Mouse (Mus musculus): ENCODE results near the gene Sorl1.

Gene Sorl1

DNA sequence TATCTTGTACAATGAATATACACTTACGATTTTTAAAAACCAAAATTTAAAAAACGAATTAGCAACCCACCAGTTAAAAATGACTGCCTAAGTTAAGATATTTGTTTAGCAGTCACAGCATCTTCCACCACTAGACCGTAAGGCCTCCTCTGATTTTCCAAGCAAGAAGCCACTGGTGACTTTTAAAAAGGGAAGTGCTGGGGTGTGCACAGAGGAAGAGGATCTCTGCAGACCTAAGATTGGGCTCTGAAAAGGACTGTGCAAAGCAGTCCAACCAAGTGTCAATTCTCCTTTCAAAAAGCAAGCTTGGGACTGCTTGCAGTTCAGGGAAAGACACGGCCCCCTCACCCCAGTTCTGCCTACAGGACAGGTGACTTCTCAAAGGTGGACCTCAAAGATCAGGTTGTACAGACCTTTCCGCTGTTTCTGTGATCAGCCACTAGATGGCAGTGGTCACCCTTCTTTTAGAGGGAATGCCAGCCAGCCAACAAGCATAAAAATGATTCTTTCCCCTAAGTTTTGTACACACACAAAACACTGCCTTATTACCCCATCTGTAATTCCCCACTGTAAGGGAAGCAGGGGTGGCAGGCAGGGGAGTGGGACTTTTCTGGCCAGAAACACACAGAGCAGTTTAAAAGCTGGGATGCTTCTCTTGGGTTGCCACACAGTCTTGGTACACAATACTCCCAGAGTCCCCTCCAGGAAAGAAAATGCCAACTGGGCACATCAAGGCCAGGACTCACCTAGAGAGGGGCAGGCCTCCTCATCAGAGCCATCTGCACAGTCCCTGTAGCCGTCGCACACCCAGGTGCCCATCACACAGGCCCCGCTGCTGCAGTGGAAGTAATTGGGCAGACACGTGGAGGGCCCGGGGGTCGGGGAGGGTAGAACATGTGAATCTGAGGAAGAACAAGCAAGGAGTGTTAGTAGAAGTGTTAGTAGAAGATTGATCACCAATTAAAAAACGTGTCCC, 124.3 kb downstream of the Sorl1 start:
- no peak for DNase-seq

DNA sequence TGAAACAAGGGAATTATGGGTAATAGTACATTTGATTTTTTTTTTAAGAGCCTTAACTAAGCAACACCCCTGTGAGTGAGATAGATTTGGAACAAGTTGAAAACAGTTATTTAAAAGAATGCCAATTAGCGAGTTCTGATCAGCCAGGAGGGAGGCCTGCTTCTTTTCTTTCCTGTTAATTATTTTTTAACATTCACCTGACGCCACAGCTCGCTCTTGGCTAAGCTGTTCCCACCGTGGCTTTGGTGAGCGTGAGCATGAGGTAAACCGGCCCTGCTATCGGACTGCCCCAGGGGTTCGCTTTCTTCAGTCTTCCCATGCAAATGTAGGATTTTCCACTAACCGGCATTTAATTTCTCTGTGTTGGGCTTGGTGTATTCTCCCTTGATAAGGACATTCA, 128.8 kb downstream of the Sorl1 start:
- no peak for DNase-seq

DNA sequence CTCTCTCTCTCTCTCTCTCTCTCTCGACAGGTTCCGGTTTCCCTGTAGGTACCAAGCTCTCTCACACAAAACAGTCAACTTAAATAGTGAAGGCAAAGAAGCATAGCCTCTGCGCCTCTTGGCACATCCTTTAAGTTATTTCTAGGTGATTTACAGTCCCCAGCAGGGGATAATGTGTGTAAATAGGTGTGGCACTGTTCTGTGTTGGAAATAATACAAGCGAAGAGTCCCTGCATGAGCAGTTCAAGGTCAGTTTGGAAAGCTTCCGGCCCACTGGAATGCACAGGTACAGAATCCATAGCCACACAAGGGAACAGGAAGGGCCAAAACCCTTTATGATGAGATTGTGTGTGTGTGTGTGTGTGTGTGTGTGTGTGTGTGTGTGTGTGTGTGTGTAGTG, 130.3 kb downstream of the Sorl1 start:
- DNase-seq: no peak

DNA sequence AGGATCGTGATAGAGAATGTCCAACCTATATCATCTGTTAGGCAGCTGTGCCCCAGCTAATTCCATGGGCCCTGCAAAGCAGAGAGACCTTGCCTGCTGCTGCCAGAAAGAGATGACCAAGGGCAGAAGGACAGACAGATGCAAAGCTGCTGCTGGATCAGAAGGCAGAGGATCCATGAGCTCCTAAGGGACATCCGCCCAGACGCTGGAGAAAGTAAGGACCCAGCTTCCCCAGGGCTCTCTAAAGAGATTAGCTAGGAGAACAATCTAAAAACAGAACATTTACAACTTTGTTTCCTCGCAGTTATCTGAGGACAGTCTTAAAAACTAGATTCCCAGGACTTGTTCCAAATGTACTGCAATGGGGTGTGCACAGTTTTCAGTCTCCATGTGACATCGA, 131.3 kb downstream of the Sorl1 start:
- DNase-seq: no peak

DNA sequence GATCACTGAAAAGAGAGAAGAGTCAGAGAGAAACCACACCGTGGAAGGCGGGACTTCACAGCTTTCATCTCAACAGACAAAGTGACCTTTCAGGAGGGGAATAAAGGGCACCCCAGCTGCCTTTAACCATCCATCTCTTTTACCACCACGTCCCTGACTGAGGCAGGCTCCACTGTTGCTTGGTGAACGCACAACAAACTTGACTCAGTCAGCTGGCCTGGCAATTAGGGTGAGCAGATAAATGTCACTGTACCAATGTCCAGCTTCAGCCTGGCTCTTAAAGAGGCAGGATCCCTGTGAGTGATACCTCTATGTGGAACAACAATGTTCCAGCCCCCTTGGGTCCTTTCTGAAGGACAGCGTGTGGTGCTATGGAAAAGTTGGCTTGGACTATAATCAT, 138.5 kb downstream of the Sorl1 start:
- DNase-seq: no peak

DNA sequence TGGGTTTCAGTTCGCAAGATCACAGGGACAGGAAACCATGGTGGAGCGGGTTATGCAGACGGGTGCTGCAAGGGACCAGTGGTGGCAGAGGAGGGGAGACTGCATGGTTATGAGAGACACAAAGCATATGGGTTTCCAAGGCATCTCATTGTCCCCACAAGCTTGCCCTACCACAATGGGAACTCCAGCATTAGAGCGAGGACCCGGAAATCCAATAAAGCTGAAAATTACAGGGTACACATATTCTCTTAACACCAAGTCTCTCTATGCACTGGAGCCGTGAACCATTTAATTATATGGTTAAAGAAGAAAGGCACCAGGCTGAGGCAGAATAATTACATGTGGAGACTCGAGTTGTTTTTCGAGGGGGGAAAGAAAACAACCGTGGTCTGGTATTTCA, 139.0 kb downstream of the Sorl1 start:
- no peak for DNase-seq

DNA sequence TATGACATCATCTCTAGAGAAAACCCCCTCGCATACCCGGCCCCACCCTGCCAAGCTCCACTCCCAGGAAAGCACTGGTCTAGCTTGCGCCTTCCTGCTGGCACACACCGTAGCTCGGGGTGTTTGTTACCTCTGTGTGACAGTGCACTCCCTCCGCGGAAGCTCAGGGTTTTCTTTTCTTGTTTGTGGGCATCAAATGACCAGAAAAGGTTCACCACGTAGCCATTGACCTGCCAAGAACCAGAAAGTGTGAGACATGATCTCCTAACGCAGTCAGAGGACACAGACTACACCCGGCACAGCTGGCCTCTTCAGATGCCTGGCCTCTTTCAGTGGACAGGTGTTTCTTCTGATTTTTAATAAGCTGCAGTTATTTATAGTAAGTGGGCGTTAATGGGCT, 139.8 kb downstream of the Sorl1 start:
- DNase-seq: no peak

DNA sequence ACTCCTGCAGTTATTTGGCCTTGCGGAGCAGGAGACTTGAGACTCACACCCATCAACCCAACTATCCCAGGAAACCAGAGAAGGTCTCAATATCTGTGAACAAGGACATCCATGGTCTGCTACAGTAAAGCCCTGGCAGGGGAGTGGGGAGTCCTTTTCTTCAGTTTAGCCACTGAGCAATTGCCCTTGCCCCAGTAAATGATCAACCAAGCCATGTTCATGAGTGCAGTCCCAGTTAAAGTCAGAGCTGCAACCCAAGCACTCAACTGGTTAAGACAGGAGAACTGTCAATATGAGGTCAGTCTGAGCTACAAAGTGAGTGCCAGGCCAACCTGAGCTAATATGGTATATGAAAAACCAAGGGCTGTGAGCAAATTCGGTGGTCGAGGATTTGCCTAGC, 140.8 kb downstream of the Sorl1 start:
- DNase-seq: no peak

DNA sequence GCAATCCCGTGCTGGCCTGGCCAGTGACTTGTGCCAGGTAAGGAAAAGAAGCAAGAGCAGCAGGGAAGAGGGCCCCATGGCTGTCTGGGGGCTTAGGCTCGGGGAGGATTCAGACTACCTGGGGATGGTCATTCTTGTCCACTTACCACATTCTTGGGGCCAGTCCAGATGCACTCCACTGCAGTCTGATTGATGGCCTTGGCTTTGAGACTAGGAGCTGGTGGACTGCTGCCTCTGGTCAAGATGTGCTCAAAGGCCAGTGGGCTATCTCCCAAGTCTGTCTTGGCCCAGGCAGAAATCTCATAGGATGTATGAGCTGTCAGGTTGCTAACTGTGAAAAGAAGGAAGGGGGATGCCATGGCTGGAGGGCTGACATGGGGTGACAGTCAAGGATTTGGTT, 141.3 kb downstream of the Sorl1 start:
- no peak for DNase-seq

DNA sequence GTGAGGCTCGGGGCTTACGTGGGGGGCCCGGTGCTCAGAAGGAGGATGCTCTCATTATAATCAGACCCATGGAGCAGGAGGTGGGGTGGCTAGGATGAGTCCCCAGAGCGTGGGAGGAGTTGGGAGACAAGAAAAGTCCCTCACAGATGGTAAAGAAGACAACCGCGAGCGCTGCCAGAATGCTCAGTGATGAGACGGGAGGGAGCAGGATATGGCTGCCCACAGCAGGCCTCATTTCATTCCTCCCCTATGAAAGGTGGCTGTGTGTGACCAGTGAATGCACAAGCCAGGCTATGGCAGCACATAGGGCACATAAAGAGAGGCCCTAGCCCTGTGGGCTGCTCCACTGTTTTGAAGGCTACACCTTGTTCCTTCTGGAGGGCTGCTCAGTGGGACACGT, 142.1 kb downstream of the Sorl1 start:
- DNase-seq: peak; percentile 84

DNA sequence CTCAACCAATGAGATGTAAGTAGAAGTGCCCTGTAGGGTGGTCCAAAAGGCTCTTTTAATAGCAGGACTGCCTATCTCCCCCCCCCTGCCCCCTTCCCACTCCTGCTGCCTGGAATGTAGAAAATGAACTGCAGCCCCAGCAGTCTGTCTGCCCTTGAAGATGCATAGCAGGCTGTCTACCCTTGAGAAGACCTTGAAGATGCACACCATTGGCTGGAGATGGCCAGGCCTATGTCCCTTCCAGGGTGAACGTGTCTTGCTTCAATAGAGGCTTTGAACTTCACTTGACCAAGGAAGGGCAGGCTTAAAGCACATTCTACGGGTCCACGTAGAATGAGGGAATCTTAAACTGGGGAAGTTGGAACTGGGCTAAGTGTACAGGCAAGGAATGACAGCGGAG, 142.8 kb downstream of the Sorl1 start:
- DNase-seq: no peak

DNA sequence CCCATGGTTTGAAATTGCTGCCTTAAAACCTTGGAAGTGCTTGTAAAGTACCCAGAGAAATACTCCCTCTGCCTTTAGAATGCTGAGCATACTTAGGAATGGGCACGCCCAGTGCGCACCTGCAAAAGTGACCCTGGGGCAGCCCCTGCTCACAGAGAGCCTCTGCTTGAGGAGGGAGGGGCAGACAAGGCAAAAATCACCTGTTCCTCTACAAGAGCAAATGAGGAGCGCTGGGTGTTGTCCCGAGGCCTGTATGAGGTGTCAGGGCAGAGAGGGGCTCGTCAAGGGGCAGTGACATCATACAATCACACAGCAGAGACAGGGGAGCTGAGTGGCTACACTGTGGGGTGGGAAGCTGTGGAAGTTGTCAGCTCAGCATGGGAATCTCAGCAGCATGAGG, 143.3 kb downstream of the Sorl1 start:
- no peak for DNase-seq

DNA sequence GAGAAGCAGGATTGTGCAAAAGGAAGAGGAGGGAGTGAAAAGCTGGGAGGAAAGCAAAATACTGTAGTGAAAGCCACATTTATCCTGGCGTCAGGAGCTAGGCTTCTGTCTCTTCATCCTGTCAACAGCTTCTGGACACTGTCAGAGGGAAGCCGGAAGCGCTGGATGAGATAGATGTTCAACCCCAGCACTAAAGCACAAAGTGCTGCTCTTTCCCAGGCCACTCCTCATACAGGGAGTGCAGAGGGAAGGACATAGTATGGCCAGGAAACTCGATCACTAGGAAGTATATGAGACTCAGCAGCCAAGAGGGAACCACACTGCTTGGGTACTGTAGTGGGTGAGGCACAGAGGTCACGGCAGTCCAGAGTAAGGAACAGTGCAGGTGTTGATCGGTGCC, 145.7 kb downstream of the Sorl1 start:
- no peak for DNase-seq

DNA sequence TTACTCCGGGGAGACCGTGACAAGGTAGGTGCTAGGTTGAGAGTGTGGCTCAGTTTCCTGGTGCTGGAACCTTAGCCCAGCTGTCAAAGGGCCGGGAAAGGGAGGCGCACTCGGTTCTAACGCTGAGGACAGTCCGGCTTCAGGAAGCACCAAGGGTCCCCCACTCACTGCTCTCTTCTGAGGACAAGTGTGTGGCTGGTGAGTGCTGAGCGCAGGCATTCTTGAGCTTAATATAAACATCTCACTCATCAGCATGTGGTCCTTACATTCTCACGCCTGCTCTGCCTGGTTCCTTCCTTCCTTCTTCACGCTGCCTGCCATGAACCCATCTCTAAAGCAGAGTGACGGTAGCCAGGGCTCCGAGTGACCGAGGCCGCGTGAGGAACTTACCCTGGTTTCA, 148.1 kb downstream of the Sorl1 start:
- DNase-seq: no peak

DNA sequence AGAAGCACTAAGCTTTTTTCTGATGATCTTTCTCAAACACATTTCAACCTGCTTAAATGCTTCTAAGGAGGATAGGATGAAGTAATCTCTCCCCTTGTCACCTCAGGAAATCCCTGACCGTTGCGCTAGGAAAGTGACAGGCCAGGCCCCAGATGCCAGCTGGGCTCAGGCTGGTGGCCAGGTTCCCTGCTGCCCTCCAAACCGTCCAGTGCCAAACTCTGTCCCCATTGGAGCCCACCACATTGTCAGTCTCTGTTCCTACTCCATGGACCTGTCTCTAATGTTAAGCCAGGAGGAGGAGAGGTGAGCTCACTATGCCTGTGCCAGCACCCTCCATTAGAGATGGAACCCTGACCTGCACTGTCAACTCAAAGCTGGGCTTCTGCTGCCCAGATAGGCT, 149.4 kb downstream of the Sorl1 start:
- no peak for DNase-seq

DNA sequence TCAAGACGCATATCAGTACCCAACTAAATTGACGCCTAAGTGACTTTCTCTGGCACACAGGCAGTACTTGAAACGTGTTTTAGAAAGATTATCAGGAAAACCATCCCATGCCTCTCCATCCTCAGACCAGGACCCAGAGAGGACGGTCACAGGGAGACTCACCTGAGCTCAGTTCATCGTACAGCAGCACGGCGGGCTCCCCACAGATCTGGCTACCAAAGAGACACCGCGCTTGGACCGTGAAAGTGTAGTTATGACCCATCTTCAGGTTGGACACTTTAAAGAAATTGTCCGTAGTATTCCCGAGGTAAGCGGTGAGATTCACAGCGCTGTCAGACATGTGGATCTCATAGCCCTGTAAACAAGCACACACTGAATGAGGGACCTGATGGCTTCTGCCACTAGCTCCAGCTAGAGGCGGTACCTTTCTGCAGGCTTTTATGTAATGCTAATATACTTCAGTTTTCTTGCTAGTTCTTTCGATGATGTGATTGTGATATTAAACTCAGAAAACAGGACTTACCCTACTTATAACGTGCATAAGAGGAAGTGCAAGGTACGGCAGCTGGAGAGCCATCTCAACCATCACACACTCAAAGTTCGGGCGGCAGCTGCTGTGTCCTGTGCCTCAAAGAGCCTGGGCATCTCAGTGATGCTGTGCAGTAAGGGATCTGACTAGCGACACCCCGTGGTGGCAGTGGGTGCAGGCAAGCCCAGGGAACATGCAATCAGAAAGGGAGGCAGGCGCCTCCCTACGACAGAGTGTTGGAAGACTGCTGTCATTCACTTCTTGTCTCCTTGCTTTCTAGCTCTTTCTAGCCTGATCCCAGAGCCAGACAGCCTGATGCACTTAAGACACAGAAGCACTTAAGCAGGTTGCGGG, 150.1 kb downstream of the Sorl1 start:
- DNase-seq: peak; percentile 88

DNA sequence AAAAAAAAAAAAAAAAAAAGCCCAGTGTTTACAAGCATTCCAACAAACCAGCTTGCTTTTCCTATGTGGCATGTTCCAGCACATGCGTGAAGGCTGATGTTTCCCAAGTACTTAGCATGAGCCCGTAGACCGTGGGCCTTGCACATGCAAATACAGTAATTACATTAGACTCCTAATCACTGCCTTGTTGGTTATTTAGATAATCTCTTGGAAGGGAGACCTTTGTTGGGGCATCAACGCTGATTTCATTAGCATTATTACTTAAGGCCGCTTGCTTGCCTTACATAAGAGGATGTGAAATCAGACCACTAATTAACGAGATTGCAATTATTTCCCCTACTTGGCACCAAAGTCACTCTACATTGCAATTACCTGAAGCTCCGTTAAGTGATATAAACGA, 154.1 kb downstream of the Sorl1 start:
- DNase-seq: no peak

DNA sequence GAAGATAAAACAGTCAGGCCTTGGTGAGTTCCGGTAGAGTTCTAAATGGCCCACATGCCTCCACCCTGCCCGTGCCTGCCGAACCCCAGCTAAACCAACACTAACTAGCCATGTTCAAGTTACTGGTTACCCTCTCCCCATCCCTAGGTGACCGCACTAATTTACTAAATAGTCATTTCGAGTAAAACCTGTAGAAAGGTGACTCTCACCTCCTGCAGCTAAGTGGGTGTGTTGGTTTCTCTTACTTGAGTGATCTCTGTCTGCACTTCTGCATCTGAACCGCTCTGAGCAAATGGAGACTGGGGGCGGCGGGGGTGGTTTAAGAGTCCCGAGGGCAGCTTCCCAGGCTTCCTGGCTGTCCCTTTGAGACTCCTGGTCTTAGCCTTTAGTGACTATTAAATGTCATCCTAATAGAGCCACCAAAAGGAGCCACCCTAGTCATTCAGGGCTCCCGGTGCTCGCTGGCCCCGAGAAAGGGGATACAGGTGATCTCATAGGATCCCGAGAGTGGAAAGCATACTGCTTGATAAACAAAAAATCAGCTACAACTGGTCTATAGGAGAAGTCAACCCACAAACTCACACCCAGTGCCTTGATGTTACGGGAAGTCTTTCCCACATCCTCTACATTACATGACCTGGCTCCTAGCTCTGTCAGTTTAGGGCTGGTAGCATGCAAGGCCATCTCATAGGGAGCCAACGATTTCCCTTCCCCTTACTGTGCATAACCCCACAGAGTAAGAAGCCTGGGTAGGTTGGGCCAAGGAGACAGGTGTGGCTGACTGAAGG, 155.2 kb downstream of the Sorl1 start:
- no peak for DNase-seq

DNA sequence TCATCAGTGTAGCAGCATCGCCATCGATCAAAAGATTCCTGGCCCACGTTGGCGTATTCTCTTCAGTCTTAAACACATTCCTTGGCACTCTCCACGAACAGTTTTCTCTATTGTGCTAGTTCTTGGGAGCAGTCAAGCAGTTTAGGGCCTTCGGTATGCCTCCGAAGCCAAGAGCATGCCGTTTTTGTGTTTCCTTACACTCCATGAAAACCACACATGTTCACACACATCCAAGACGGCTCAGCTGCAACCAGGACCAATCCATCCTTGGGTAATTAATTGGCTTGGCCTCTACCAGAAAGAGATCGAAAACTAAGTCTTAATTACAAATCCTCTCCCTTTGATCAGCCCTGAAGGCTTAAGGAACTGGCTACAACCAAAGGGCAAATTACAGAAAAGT, 162.8 kb downstream of the Sorl1 start:
- DNase-seq: no peak

DNA sequence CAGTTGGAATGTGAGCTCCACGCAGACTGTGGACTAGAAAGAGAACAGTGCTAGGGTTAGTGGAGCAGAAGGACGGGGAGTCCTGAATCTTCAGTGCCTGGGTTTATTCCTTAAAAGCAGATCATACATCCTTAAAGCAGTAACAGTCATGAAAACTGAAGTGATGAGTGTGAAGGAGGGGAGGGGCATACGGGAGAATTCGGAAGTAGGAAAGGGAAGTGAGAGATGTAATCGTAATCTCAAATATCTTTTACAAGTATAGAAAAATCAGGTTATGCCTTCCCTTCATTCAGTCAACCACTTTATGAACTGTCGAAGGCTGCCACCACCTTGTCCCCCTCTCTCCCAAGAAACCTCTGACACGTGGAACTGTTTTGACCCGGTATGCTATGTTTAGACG, 165.8 kb downstream of the Sorl1 start:
- DNase-seq: no peak

DNA sequence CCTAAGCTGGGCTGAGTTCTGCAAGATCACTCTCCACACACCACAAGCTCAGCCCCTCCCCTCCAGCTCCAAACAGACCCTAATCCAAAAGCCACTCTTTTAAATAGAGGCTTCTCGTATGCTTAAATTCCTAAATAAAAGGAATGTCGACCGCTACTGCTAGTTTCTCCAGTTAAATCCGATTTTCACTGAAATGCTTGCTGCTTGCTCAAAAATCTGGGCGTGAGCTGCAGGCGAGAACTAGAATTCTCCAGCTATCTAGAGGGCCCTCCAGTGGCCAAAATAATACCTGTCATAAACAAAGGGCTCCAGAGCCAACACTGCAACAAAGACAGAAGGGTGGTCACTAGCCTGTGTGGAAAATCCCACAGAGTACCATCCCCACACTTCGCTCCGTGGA, 170.6 kb downstream of the Sorl1 start:
- DNase-seq: peak; percentile 77

DNA sequence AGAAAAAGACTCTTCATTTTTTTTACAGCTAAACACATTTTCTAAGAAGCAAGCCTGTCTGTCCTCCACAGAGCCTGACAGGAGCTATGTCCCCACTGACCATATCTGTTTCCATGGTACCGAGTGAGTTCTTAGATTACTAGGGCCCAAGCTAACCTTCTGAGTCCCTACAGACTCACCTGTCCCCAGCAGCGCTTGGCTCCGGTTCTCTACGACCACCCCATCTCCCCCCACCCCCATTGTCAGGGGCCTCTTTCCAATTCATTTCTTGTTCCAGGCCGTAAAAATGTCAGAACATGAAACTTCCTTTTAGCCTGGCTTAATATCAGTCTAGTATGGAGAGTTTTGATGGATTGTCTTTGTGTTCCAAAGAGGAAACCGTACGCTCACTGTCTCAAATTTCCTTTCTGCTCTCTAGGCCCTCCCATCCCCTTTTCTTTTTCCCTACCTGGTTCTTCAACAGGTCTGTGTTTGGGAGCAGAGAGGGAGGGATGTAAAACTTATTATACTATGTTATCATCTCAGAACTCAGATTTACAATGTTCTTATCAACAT, 171.4 kb downstream of the Sorl1 start:
- DNase-seq: no peak

Measured in right cerebral cortex, adult 18-20 months (tissue).